Mouse (Mus musculus) embryonic fibroblast, embryonic 13.5 days (primary cell): Measurements from ENCODE around the gene Trip11.

ENCODE experiments used
- CTCF ChIP-seq: IDR thresholded peaks from 2 replicates; pipeline ENCODE4 v1.5.1; 2011; ENCODE audit warnings: mild to moderate bottlenecking, control low read depth, low read length, moderate library complexity, borderline replicate concordance; ENCODE audit not compliant: insufficient read depth
- POLR2A ChIP-seq: IDR thresholded peaks from 2 replicates; pipeline ENCODE4 v1.6.1; 2011; ENCODE audit warnings: low read depth, mild to moderate bottlenecking, control low read depth, low read length, moderate library complexity

DNA sequence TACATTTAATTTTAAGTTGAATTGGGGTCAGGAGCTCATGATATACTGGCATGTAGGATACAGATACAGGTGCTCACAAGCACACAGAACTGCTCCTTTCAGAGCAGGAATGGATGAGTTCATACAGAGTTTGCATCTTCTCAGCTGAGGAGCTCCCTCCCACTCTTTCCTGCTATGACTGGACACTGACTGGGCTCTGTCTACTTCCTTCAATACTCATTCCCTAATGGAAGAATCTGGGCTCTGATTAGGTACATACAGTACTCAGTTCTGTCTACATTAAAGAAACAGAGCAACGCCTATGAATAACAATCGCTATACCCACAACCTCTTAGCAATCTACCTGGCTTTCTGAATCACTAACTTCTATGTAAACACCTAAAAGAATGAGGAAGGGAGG is 20.2 kb downstream of the Trip11 start:
- TF ChIP-seq CTCF (no peak), POLR2A (no peak)
